Mouse (Mus musculus) heart, embryonic 16.5 days (tissue): Measurements from ENCODE around the gene Myl12a. TPM values are rescaled to one million over a fixed set of nuclear protein-coding genes. Genes with fewer than 3 reads are reported as not detected.

Experiments used
- ATAC-seq: fragments of 200-750 bp; cut with Nextera tagmentation; replicated peaks from 2 replicates; pipeline ENCODE4 v1.8.0; 2017; ENCODE audit warnings: moderate number of reproducible peaks; ENCODE audit not compliant: insufficient read depth, low FRiP score; ENCODE audit errors: extremely low read depth
- H3K27ac ChIP-seq: fragments of 300-500 bp; sonication (generic); 2 replicates; pipeline ENCODE4 v1.5.1; 2014; ENCODE audit warnings: mild to moderate bottlenecking, low read length, control low read depth, moderate library complexity
- H3K27me3 ChIP-seq: fragments of 300-500 bp; sonication (generic); 2 replicates; pipeline ENCODE4 v1.6.1; 2014; ENCODE audit warnings: low read length, mixed read lengths; ENCODE audit not compliant: control insufficient read depth, insufficient read depth
- H3K36me3 ChIP-seq: fragments of 300-500 bp; sonication (generic); 2 replicates; pipeline ENCODE4 v1.6.1; 2014; ENCODE audit not compliant: control insufficient read depth, insufficient read depth
- H3K4me1 ChIP-seq: fragments of 300-500 bp; sonication (generic); 2 replicates; pipeline ENCODE4 v1.6.1; 2014; ENCODE audit warnings: low read length, mixed read lengths; ENCODE audit not compliant: control insufficient read depth, insufficient read depth
- H3K4me2 ChIP-seq: fragments of 300-500 bp; sonication (generic); 2 replicates; pipeline ENCODE4 v1.6.1; 2014; ENCODE audit warnings: low read depth, mild to moderate bottlenecking, control low read depth, low read length
- H3K4me3 ChIP-seq: fragments of 300-500 bp; sonication (generic); 2 replicates; pipeline ENCODE4 v1.5.1; 2014; ENCODE audit warnings: mild to moderate bottlenecking, control low read depth, low read length
- H3K9ac ChIP-seq: fragments of 300-500 bp; sonication (generic); 2 replicates; pipeline ENCODE4 v1.6.1; 2014; ENCODE audit warnings: low read length, control low read depth
- H3K9me3 ChIP-seq: fragments of 300-500 bp; sonication (generic); replicated peaks from 2 replicates; pipeline ENCODE4 v1.6.1; 2016; ENCODE audit warnings: low read length; ENCODE audit not compliant: control insufficient read depth
- WGBS: fragments of 180-500 bp; shearing (Covaris S2); extraction: QIAGEN DNeasy Blood & Tissue Kit; methylation state at CpG from one replicate; pipeline ENCODE4 v1.1.7; 2014; 5-methylcytosine and 5-hydroxymethylcytosine counted together
- polyA plus RNA-seq: library from polyadenylated mRNA; unstranded; fragments of >200 nt; fragmentation: Nextera tagmentation; extraction: Ambion mirVana; gene quantifications from 2 replicates; pipeline ENCODE4 v1.2.1, GENCODE M21; 2015

Myl12a gene
- 666 and 686 TPM in 2 replicates for polyA plus RNA-seq

- Histone ChIP-seq H3K4me3 (peak within 1 kb of the TSS; percentile 88), H3K36me3 (no peaks in the 10 kb centered on the region), H3K4me1 (peaks cover 37% of the 10 kb centered on the region), H3K27ac (peak within 1 kb of the TSS; percentile 100), H3K27me3 (no peaks in the 10 kb centered on the region), H3K9ac (peak within 1 kb of the TSS; percentile 99), H3K9me3 (no peaks in the 10 kb centered on the region), H3K4me2 (peak within 1 kb of the TSS; percentile 76)
- 2% methylated on average over 14 of the region's 14 CpGs for WGBS
- peak; percentile 20 for ATAC-seq
Measured at GRCm38 (mm10) chr17:71002744-71003094, at the start of gene Myl12a. Gene Myl12a (minus strand): TSS chr17:71002878.

- peaks cover 46% of the 10 kb centered on the region for H3K36me3 ChIP-seq
- WGBS = 82% methylated on average over 8 of the region's 8 CpGs
Measured at GRCm38 (mm10) chr17:71049292-71049691, 46.6 kb upstream of the Myl12a start.

GRCm38 (mm10) chr17:71046856-71047255 lies 44.2 kb upstream of the Myl12a start:
- Histone ChIP-seq H3K4me1 (no peaks in the 10 kb centered on the region), H3K27me3 (no peaks in the 10 kb centered on the region), H3K9ac (no peak overlapping the region), H3K9me3 (no peaks in the 10 kb centered on the region), H3K27ac (no peak overlapping the region), H3K36me3 (peaks cover 33% of the 10 kb centered on the region), H3K4me3 (no peak overlapping the region), H3K4me2 (no peak overlapping the region)
- no peak for ATAC-seq
- 88% methylated on average over 4 of the region's 4 CpGs for WGBS

More at GRCm38 (mm10) chr17:71049292-71049691, 46.6 kb upstream of the Myl12a start:
- Histone ChIP-seq H3K27me3 (no peaks in the 10 kb centered on the region), H3K4me3 (no peak overlapping the region), H3K4me1 (no peaks in the 10 kb centered on the region), H3K9me3 (no peaks in the 10 kb centered on the region), H3K9ac (no peak overlapping the region), H3K4me2 (no peak overlapping the region), H3K27ac (no peak overlapping the region)
- no peak for ATAC-seq

GRCm38 (mm10) chr17:71045591-71045990 lies 42.9 kb upstream of the Myl12a start:
- no peak overlapping the region for H3K4me2 ChIP-seq
- no peaks in the 10 kb centered on the region for H3K27me3 ChIP-seq
- H3K27ac ChIP-seq = no peak overlapping the region
- H3K4me3 ChIP-seq = no peak overlapping the region
- H3K4me1 ChIP-seq = peaks cover 6% of the 10 kb centered on the region
- no peaks in the 10 kb centered on the region for H3K9me3 ChIP-seq
- 84% methylated on average over 9 of the region's 9 CpGs for WGBS
- H3K36me3 ChIP-seq = peaks cover 37% of the 10 kb centered on the region
- no peak overlapping the region for H3K9ac ChIP-seq
- ATAC-seq = no peak

- no peak for ATAC-seq
- Histone ChIP-seq H3K9ac (no peak overlapping the region), H3K9me3 (no peaks in the 10 kb centered on the region), H3K36me3 (peaks cover 39% of the 10 kb centered on the region), H3K27ac (no peak overlapping the region), H3K27me3 (no peaks in the 10 kb centered on the region), H3K4me3 (no peak overlapping the region), H3K4me1 (peaks cover 33% of the 10 kb centered on the region), H3K4me2 (no peak overlapping the region)
- 82% methylated on average over 1 of the region's 1 CpGs for WGBS
Measured at GRCm38 (mm10) chr17:71042645-71043044, 40.0 kb upstream of the Myl12a start.

GRCm38 (mm10) chr17:71040582-71040880 lies 37.9 kb upstream of the Myl12a start:
- Histone ChIP-seq H3K9ac (no peak overlapping the region), H3K4me2 (no peak overlapping the region), H3K27me3 (no peaks in the 10 kb centered on the region), H3K27ac (peak overlapping the region; percentile 14; the same call in 1 of the 2 replicates), H3K36me3 (peaks cover 46% of the 10 kb centered on the region), H3K9me3 (no peaks in the 10 kb centered on the region), H3K4me1 (peaks cover 33% of the 10 kb centered on the region), H3K4me3 (no peak overlapping the region)
- no peak for ATAC-seq
- WGBS = 52% methylated on average over 5 of the region's 5 CpGs

GRCm38 (mm10) chr17:71039851-71040581 lies 37.3 kb upstream of the Myl12a start:
- Histone ChIP-seq H3K9ac (no peak overlapping the region), H3K27ac (peak overlapping the region; percentile 64), H3K9me3 (no peaks in the 10 kb centered on the region), H3K36me3 (peaks cover 45% of the 10 kb centered on the region), H3K4me1 (peaks cover 33% of the 10 kb centered on the region), H3K4me2 (no peak overlapping the region), H3K27me3 (no peaks in the 10 kb centered on the region), H3K4me3 (no peak overlapping the region)
- peak; percentile 57 for ATAC-seq
- 29% methylated on average over 12 of the region's 12 CpGs for WGBS

GRCm38 (mm10) chr17:71038812-71039211 lies 36.1 kb upstream of the Myl12a start:
- peaks cover 37% of the 10 kb centered on the region for H3K4me1 ChIP-seq
- H3K9ac ChIP-seq = no peak overlapping the region
- no peaks in the 10 kb centered on the region for H3K27me3 ChIP-seq
- WGBS = 44% methylated on average over 5 of the region's 5 CpGs
- peak overlapping the region; percentile 41 for H3K27ac ChIP-seq
- H3K4me2 ChIP-seq = no peak overlapping the region
- no peaks in the 10 kb centered on the region for H3K9me3 ChIP-seq
- 0 out of 2 replicates have a peak, but pooled peaks have one; percentile 43 for ATAC-seq
- H3K36me3 ChIP-seq = peaks cover 41% of the 10 kb centered on the region
- H3K4me3 ChIP-seq = no peak overlapping the region

- H3K9ac ChIP-seq = no peak overlapping the region
- no peak overlapping the region for H3K4me2 ChIP-seq
- H3K27me3 ChIP-seq = no peaks in the 10 kb centered on the region
- H3K4me3 ChIP-seq = no peak overlapping the region
- H3K27ac ChIP-seq = no peak overlapping the region
- peaks cover 37% of the 10 kb centered on the region for H3K4me1 ChIP-seq
- 76% methylated on average over 7 of the region's 7 CpGs for WGBS
- peaks cover 40% of the 10 kb centered on the region for H3K36me3 ChIP-seq
- H3K9me3 ChIP-seq = no peaks in the 10 kb centered on the region
- ATAC-seq = no peak
Measured at GRCm38 (mm10) chr17:71037188-71037587, 34.5 kb upstream of the Myl12a start.
